In the genomic region with DNA sequence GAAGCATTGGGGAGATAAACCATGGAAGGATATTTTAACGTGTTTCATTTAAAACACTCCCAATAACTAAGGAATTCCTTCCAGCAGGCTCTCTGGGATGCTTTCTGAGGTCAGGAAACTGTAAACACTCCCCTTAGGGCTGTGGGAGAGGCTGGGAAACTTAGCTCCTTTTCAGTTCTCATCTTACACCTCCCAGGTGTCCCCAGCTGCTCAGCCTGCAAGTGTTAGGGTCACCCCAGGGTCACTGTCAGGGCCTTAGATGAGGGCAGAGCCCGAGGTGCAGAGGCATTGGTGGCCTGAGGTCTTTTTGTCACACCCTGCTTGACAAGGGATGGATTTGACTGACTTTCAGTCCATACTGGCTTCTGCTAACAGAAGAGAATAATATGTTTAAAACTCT, we compare ENCODE assay signal across 14 mouse cellular contexts. TPM values are rescaled to one million over a fixed set of nuclear protein-coding genes. Genes with fewer than 3 reads are reported as not detected.
A peak's percentile ranks its signal among the peaks of the same experiment; 100 is the strongest.
DNase-seq lines count a peak whose midpoint lies in the region; ATAC-seq lines count a peak whose summit lies in the region.
"Had no signal": no experiment of that assay in that cellular context is flagged by ENCODE, and none has a peak within 500 bp of the region (broad histone marks: within the 10 kb centered on the region; RNA-seq: fewer than 3 reads in every experiment).

No protein-coding gene starts in this region.

- H3K4me3 ChIP-seq in heart, embryonic 11.5 days (ENCODE audit: low read depth, low read length), result no peak overlapping the region
- H3K4me3 ChIP-seq in lung, embryonic 15.5 days, result no peak overlapping the region
- no peak overlapping the region for H3K4me3 ChIP-seq in limb, embryonic 11.5 days (ENCODE audit: low read depth, low read length)
- H3K4me3 ChIP-seq in midbrain, embryonic 16.5 days (ENCODE audit: low read depth, low read length), result no peak overlapping the region
- H3K4me3 ChIP-seq: forebrain, embryonic 15.5 days; midbrain, embryonic 13.5 days had no signal

- ATAC-seq in heart, embryonic 11.5 days (replicated peaks; ENCODE audit: insufficient number of reproducible peaks, low FRiP score, low TSS enrichment), result no peak
- no peak for ATAC-seq in lung, embryonic 15.5 days (ENCODE audit: borderline replicate concordance, extremely low read depth, low FRiP score, low TSS enrichment)
- peak; percentile 35 for ATAC-seq in limb, embryonic 11.5 days (ENCODE audit: insufficient number of reproducible peaks, low FRiP score, low TSS enrichment, low read depth)
- ATAC-seq in midbrain, embryonic 16.5 days, result no peak
- ATAC-seq: forebrain, embryonic 15.5 days; midbrain, embryonic 13.5 days had no signal

- no peak for DNase-seq in heart, postnatal 10 days
- no peak for DNase-seq in lung, postnatal 36 days
- peak; percentile 68 for DNase-seq in limb, embryonic 11.5 days (ENCODE audit: low spot score)
- DNase-seq in right cerebral cortex, postnatal 36 days (ENCODE audit: low spot score in 2 of 2), result no peak
- DNase-seq in layer of hippocampus, adult 18-20 months (ENCODE audit: low spot score in 2 of 2), result no peak
- DNase-seq: adrenal gland, postnatal 10 days; gastrocnemius, postnatal 36 days; thymus, postnatal 14 days had no signal

- H3K4me2 ChIP-seq in heart, embryonic 11.5 days, result peak overlapping the region; percentile 7; the same call in 1 of the 2 replicates
- H3K4me2 ChIP-seq in lung, embryonic 15.5 days, result no peak overlapping the region
- no peak overlapping the region for H3K4me2 ChIP-seq in limb, embryonic 11.5 days (ENCODE audit: low read depth, severe bottlenecking)
- H3K4me2 ChIP-seq in midbrain, embryonic 16.5 days (ENCODE audit: low read length), result no peak overlapping the region
- H3K4me2 ChIP-seq: forebrain, embryonic 15.5 days; midbrain, embryonic 13.5 days had no signal

- WGBS in heart, embryonic 11.5 days (ENCODE audit: insufficient replicate concordance), result 10% methylated on average over 2 of the region's 2 CpGs
- WGBS in lung, embryonic 15.5 days, result 5% methylated on average over 2 of the region's 2 CpGs
- WGBS in limb, embryonic 11.5 days, result 0% methylated on average over 2 of the region's 2 CpGs
- WGBS in midbrain, embryonic 16.5 days, result 10% methylated on average over 2 of the region's 2 CpGs

- H3K27ac ChIP-seq in heart, embryonic 11.5 days (ENCODE audit: low read depth, low read length), result peak overlapping the region; percentile 46; the same call in 1 of the 2 replicates
- peak overlapping the region; percentile 6; the same call in 1 of the 2 replicates for H3K27ac ChIP-seq in lung, embryonic 15.5 days
- 0 out of 2 replicates have a peak overlapping the region, but pooled peaks have one; percentile 68 for H3K27ac ChIP-seq in limb, embryonic 11.5 days (replicated peaks; ENCODE audit: low read depth, low read length)
- no peak overlapping the region for H3K27ac ChIP-seq in midbrain, embryonic 16.5 days (ENCODE audit: low read length)
- H3K27ac ChIP-seq: forebrain, embryonic 15.5 days; midbrain, embryonic 13.5 days had no signal

- intact Hi-C loops in heart, postnatal 10 days (cut with DNase I), result no loop called here

- no peaks in the 10 kb centered on the region for H3K36me3 ChIP-seq in heart, embryonic 11.5 days (ENCODE audit: control insufficient read depth, insufficient read depth, low read length)
- H3K36me3 ChIP-seq in lung, embryonic 15.5 days, result peaks cover 5% of the 10 kb centered on the region; the same call in 1 of the 2 replicates
- H3K36me3 ChIP-seq in limb, embryonic 11.5 days (ENCODE audit: control insufficient read depth, insufficient read depth, low read length), result no peaks in the 10 kb centered on the region
- no peaks in the 10 kb centered on the region for H3K36me3 ChIP-seq in midbrain, embryonic 16.5 days (ENCODE audit: control insufficient read depth, insufficient read depth, low read length)
- H3K36me3 ChIP-seq: forebrain, embryonic 15.5 days; midbrain, embryonic 13.5 days had no signal

- no peaks in the 10 kb centered on the region for H3K9me3 ChIP-seq in heart, embryonic 11.5 days (replicated peaks; ENCODE audit: control insufficient read depth, low read length)
- no peaks in the 10 kb centered on the region for H3K9me3 ChIP-seq in lung, embryonic 15.5 days
- H3K9me3 ChIP-seq in limb, embryonic 11.5 days (ENCODE audit: control insufficient read depth, low read length), result no peaks in the 10 kb centered on the region
- H3K9me3 ChIP-seq in midbrain, embryonic 16.5 days (replicated peaks; ENCODE audit: control insufficient read depth, low read length, poor library complexity, severe bottlenecking), result no peaks in the 10 kb centered on the region
- H3K9me3 ChIP-seq: forebrain, embryonic 15.5 days; midbrain, embryonic 13.5 days had no signal

- H3K27me3 ChIP-seq in heart, embryonic 11.5 days (ENCODE audit: control insufficient read depth, insufficient read depth, low read length), result no peaks in the 10 kb centered on the region
- no peaks in the 10 kb centered on the region for H3K27me3 ChIP-seq in lung, embryonic 15.5 days
- no peaks in the 10 kb centered on the region for H3K27me3 ChIP-seq in limb, embryonic 11.5 days (ENCODE audit: control insufficient read depth, insufficient read depth, low read length)
- no peaks in the 10 kb centered on the region for H3K27me3 ChIP-seq in midbrain, embryonic 16.5 days (ENCODE audit: control insufficient read depth, insufficient read depth, low read depth, low read length)
- H3K27me3 ChIP-seq: forebrain, embryonic 15.5 days; midbrain, embryonic 13.5 days had no signal

- H3K9ac ChIP-seq in heart, embryonic 11.5 days (ENCODE audit: low read depth, low read length), result peak overlapping the region; percentile 47
- H3K9ac ChIP-seq in lung, embryonic 15.5 days, result no peak overlapping the region
- H3K9ac ChIP-seq in limb, embryonic 11.5 days (ENCODE audit: low read length), result no peak overlapping the region
- no peak overlapping the region for H3K9ac ChIP-seq in midbrain, embryonic 16.5 days (ENCODE audit: low read depth, low read length)
- H3K9ac ChIP-seq: forebrain, embryonic 15.5 days; midbrain, embryonic 13.5 days had no signal

- H3K4me1 ChIP-seq in heart, embryonic 11.5 days (ENCODE audit: control insufficient read depth, insufficient read depth, low read length), result peaks cover 34% of the 10 kb centered on the region
- H3K4me1 ChIP-seq in lung, embryonic 15.5 days, result peaks cover 39% of the 10 kb centered on the region
- H3K4me1 ChIP-seq in limb, embryonic 11.5 days (ENCODE audit: control insufficient read depth, insufficient read depth, low read length), result peaks cover 33% of the 10 kb centered on the region
- H3K4me1 ChIP-seq in midbrain, embryonic 16.5 days (ENCODE audit: control insufficient read depth, insufficient read depth, low read length), result peaks cover 5% of the 10 kb centered on the region; the same call in 1 of the 2 replicates

RNA-seq across cellular contexts. Expression of a gene that starts 35.8 kb away (rescaled TPM):
- 83.3 and 93.3 TPM in 2 replicates for polyA plus RNA-seq in heart, embryonic 11.5 days (2014; fragmentation: Nextera tagmentation; extraction: Ambion mirVana)
- total RNA-seq in heart, postnatal 10 days (2021), result 10 to 100 TPM; 88.1 to 92.3 TPM
- polyA plus RNA-seq in lung, embryonic 15.5 days (2015; fragmentation: Nextera tagmentation; extraction: Ambion mirVana), result 109 TPM in 2 replicates
- polyA plus RNA-seq in limb, embryonic 11.5 days (2014; fragmentation: Nextera tagmentation; extraction: Ambion mirVana), result 64.2 and 68.8 TPM in 2 replicates
- 24.5 and 24.9 TPM in 2 replicates for polyA plus RNA-seq in midbrain, embryonic 16.5 days (2015; fragmentation: Nextera tagmentation; extraction: Ambion mirVana)
- total RNA-seq in layer of hippocampus, adult 18-20 months (2021), result 10 to 100 TPM; 47.0 to 49.7 TPM
- total RNA-seq: hematopoietic stem cell, adult 5-6 weeks had no signal
